Comparison of ENCODE assay signal across 7 mouse cellular contexts in the genomic region with DNA sequence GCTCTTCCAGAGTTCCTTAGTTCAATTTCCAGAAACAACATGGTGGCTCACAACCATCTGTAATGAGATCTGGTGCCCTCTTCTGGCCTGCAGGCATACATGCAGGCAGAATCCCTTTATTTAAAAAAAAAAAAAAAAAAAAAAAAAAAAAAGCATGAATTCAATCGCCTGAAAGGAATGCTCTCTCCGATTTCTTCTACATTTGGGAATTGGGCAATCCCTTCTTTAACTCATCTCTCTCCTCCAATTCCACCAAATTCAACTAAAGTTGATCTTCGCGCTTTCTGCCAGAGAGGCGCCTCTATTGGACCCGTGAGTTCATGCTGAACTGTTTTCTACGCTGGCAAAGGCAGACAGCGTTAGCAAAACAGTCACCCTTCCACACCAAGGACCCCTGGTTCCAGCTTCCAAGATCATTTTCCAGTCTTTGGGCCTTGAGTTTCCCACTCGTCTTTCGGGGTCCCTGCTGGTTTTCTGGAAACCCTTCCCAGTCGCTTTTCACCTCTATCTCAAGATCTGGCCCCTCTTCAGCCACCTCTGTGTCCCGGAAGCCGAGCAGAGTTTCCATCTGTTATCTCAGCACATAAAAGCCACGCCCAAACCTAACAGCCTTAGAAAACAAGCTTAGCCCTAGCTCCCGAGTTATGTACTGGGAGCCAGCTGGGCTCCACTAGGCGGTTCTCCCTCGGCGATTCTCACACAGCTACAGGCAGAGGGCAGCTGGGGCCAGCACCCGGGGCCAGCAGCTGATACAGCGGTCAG. TPM values are rescaled to one million over a fixed set of nuclear protein-coding genes. Genes with fewer than 3 reads are reported as not detected.
DNase-seq lines count a peak whose midpoint lies in the region; ATAC-seq and TF ChIP-seq lines count a peak whose summit lies in the region.

No protein-coding gene starts in this region.

- H3K9ac ChIP-seq in hindbrain, postnatal 0 days (replicated peaks; ENCODE audit: low read length), result 0 out of 2 replicates have a peak overlapping the region, but pooled peaks have one; percentile 37
- H3K9ac ChIP-seq in liver, embryonic 14.5 days (replicated peaks), result peak overlapping the region; percentile 83

- peak overlapping the region; percentile 71 for H3K4me2 ChIP-seq in hindbrain, postnatal 0 days (ENCODE audit: low read depth, low read length)
- H3K4me2 ChIP-seq in liver, embryonic 14.5 days (ENCODE audit: low read depth), result peak overlapping the region; percentile 89

- peaks cover 19% of the 10 kb centered on the region for H3K36me3 ChIP-seq in G1E (replicated peaks)
- no peaks in the 10 kb centered on the region; the same call in 1 of the 2 replicates for H3K36me3 ChIP-seq in hindbrain, postnatal 0 days (ENCODE audit: insufficient read depth, low read length)
- H3K36me3 ChIP-seq in liver, embryonic 14.5 days (replicated peaks; ENCODE audit: control insufficient read depth, insufficient read depth, low read depth), result peaks cover 8% of the 10 kb centered on the region

- H3K4me1 ChIP-seq in G1E (ENCODE audit: insufficient read depth, low read depth, low read length), result peaks cover 33% of the 10 kb centered on the region
- 0 out of 2 replicates have a peak, but pooled peaks cover 3% of the 10 kb centered on the region for H3K4me1 ChIP-seq in hindbrain, postnatal 0 days (ENCODE audit: insufficient read depth, low read length)
- H3K4me1 ChIP-seq in liver, embryonic 14.5 days (replicated peaks; ENCODE audit: control insufficient read depth in 2 of 2, insufficient read depth in 2 of 2, low read length in 1 of 2), result peaks cover 17 to 24% of the 10 kb centered on the region in 2 experiments

- no peaks in the 10 kb centered on the region for H3K9me3 ChIP-seq in G1E (replicated peaks)
- no peaks in the 10 kb centered on the region for H3K9me3 ChIP-seq in hindbrain, postnatal 0 days (ENCODE audit: low read length)
- no peaks in the 10 kb centered on the region for H3K9me3 ChIP-seq in liver, embryonic 14.5 days (ENCODE audit: control insufficient read depth, low read length)

- no peaks in the 10 kb centered on the region for H3K27me3 ChIP-seq in G1E (ENCODE audit: insufficient read depth, low read length)
- H3K27me3 ChIP-seq in hindbrain, postnatal 0 days (ENCODE audit: insufficient read depth, low read length), result no peaks in the 10 kb centered on the region
- no peaks in the 10 kb centered on the region for H3K27me3 ChIP-seq in liver, embryonic 14.5 days (ENCODE audit: control insufficient read depth, insufficient read depth, low read length)

- WGBS in hindbrain, postnatal 0 days, result 15% methylated on average over 20 of the region's 20 CpGs
- WGBS in liver, embryonic 14.5 days (ENCODE audit: insufficient replicate concordance), result 2% methylated on average over 20 of the region's 20 CpGs

- TF ChIP-seq CTCF in G1E (IDR thresholded peaks at IDR 0.05; ENCODE audit: low read depth, low read length), result no peak
- peak; percentile 62 for TF ChIP-seq CTCF in hindbrain, postnatal 0 days (IDR thresholded peaks at IDR 0.05; ENCODE audit: low read depth)
- peak; percentile 61 for TF ChIP-seq CTCF in liver, embryonic 14.5 days (IDR thresholded peaks at IDR 0.05; ENCODE audit: low read depth)

- TF ChIP-seq EP300 in liver, embryonic 14.5 days (IDR thresholded peaks at IDR 0.05; ENCODE audit: low read depth), result no peak

- peak; percentile 34 for DNase-seq in G1E (ENCODE audit: low spot score)
- peak; percentile 32 for DNase-seq in brain, adult 2 months (ENCODE audit: low read depth, low spot score)
- DNase-seq in gastrocnemius, postnatal 10 days, result peak; percentile 60
- DNase-seq in hindbrain, postnatal 0 days (ENCODE audit: low spot score), result peak; percentile 55
- peak; percentile 77 to 82 (median 77) for DNase-seq in liver, embryonic 14.5 days (ENCODE audit: low read depth in 3 of 3, low spot score in 3 of 3)
- peak; percentile 22 to 27 for DNase-seq in natural killer cell, adult 2 months (ENCODE audit: low spot score in 2 of 2)
- no peak for DNase-seq in frontal cortex, adult 2 months (ENCODE audit: extremely low spot score in 1 of 2, low spot score in 1 of 2)

- H3K27ac ChIP-seq in hindbrain, postnatal 0 days, result no peak overlapping the region
- peak overlapping the region; percentile 92 for H3K27ac ChIP-seq in liver, embryonic 14.5 days

- ATAC-seq in G1E (ENCODE audit: extremely low read depth, insufficient number of reproducible peaks, low FRiP score, poor library complexity, severe bottlenecking), result peak; percentile 84
- 0 out of 2 replicates have a peak, but pooled peaks have one; percentile 30 for ATAC-seq in hindbrain, postnatal 0 days
- peak; percentile 88 for ATAC-seq in liver, embryonic 14.5 days (ENCODE audit: insufficient read depth)

- H3K4me3 ChIP-seq in G1E (ENCODE audit: low read depth, low read length), result peak overlapping the region; percentile 64
- peak overlapping the region; percentile 31 for H3K4me3 ChIP-seq in hindbrain, postnatal 0 days (ENCODE audit: low read length)
- peak overlapping the region; percentile 62 to 76 for H3K4me3 ChIP-seq in liver, embryonic 14.5 days (ENCODE audit: insufficient read depth in 1 of 2, low read depth in 2 of 2, low read length in 2 of 2)

RNA-seq across cellular contexts. Expression of a gene that starts 18.2 kb away (rescaled TPM):
- 141 and 182 TPM in 2 replicates for total RNA-seq in G1E (2014; fragmentation: Nextera tagmentation)
- 238 and 252 TPM in 2 replicates for total RNA-seq in G1E (2017)
- polyA plus RNA-seq in G1E (2012), result 24.6 and 32.9 TPM in 2 replicates
- total RNA-seq in gastrocnemius, postnatal 10 days (2021), result 10 to 100 TPM; 58.4 to 74.5 TPM
- total RNA-seq in hindbrain, postnatal 0 days (2014; rRNA removed), result 96.4 and 102 TPM in 2 replicates
- polyA plus RNA-seq in hindbrain, postnatal 0 days (2015; fragmentation: Nextera tagmentation; extraction: Ambion mirVana), result 182 and 185 TPM in 2 replicates
- polyA plus RNA-seq in liver, embryonic 14.5 days (2012; rRNA removed), result 88.0 and 101 TPM in 2 replicates
- 211 and 228 TPM in 2 replicates for polyA plus RNA-seq in liver, embryonic 14.5 days (2014; fragmentation: Nextera tagmentation; extraction: Ambion mirVana)
- 67.7 and 69.8 TPM in 2 replicates for polyA plus RNA-seq in frontal cortex, adult 2 months (2012; rRNA removed)

RNA-seq across cellular contexts. Expression of a gene that starts 39.2 kb away (rescaled TPM):
- total RNA-seq in G1E (2014; fragmentation: Nextera tagmentation) (257 and 272 TPM in 2 replicates), G1E (2017) (454 and 597 TPM in 2 replicates)
- polyA plus RNA-seq in G1E (2012), result 99.8 and 105 TPM in 2 replicates
- total RNA-seq in gastrocnemius, postnatal 10 days (2021), result 100 to 1,000 TPM; 631 to 655 TPM
- 572 and 622 TPM in 2 replicates for total RNA-seq in hindbrain, postnatal 0 days (2014; rRNA removed)
- polyA plus RNA-seq in hindbrain, postnatal 0 days (2015; fragmentation: Nextera tagmentation; extraction: Ambion mirVana), result 543 and 545 TPM in 2 replicates
- 1,092 and 1,411 TPM in 2 replicates for polyA plus RNA-seq in liver, embryonic 14.5 days (2012; rRNA removed)
- polyA plus RNA-seq in liver, embryonic 14.5 days (2014; fragmentation: Nextera tagmentation; extraction: Ambion mirVana), result 774 and 822 TPM in 2 replicates
- 675 and 819 TPM in 2 replicates for polyA plus RNA-seq in frontal cortex, adult 2 months (2012; rRNA removed)

Comparison
In these comparisons a context has a peak if more than half of its experiments do, and no peak if none do; other contexts are left out.
1. ATAC-seq: peak in every context shown above with its lines; median percentile 88 in liver, embryonic 14.5 days; 84 in G1E; 30 in hindbrain, postnatal 0 days.
2. DNase-seq: peak in G1E (single experiment), brain, adult 2 months (single experiment), gastrocnemius, postnatal 10 days (single experiment), hindbrain, postnatal 0 days (single experiment), liver, embryonic 14.5 days (3 of 3) and natural killer cell, adult 2 months (2 of 2); none in frontal cortex, adult 2 months (0 of 2).
3. Peak in every context shown above with its lines, with median percentiles within 50 percentile points of each other: H3K4me3 ChIP-seq.